Mouse (Mus musculus) frontal cortex, adult 2 months (tissue): ENCODE data around the gene Pcdh8. TPM values are rescaled to one million over a fixed set of nuclear protein-coding genes. Genes with fewer than 3 reads are reported as not detected.
A peak's percentile ranks its signal among the peaks of the same experiment; 100 is the strongest.

Experiments
- DNase-seq, 2 experiments: peaks; one replicate each; pipeline ENCODE4 v3.0.0; 2022; ENCODE audit warnings: low spot score in 1 of 2; ENCODE audit errors: extremely low spot score in 1 of 2
- polyA plus RNA-seq: library from polyadenylated mRNA; depleted of rRNA; stranded (reverse); fragments of >200 nt; gene quantifications from 2 replicates; pipeline ENCODE4 v1.2.3, GENCODE M21; 2012; rRNA removed

Gene Pcdh8
- polyA plus RNA-seq, 1 experiment, result 26.9 TPM

- DNase-seq, result no peak
Observed at GRCm38 (mm10) chr14:79754601-79755222, 16.4 kb downstream of the Pcdh8 start.

GRCm38 (mm10) chr14:79754157-79754556 lies 17.0 kb downstream of the Pcdh8 start:
- no peak for DNase-seq

GRCm38 (mm10) chr14:79753733-79754132 lies 17.4 kb downstream of the Pcdh8 start:
- DNase-seq, result no peak

- DNase-seq, result no peak
Observed at GRCm38 (mm10) chr14:79740515-79740914, 30.6 kb downstream of the Pcdh8 start.

- no peak for DNase-seq
Observed at GRCm38 (mm10) chr14:79738441-79738840, 32.7 kb downstream of the Pcdh8 start.

GRCm38 (mm10) chr14:79737642-79738379 lies 33.3 kb downstream of the Pcdh8 start:
- DNase-seq, result no peak

- DNase-seq, result no peak
Observed at GRCm38 (mm10) chr14:79736781-79737180, 34.3 kb downstream of the Pcdh8 start.

GRCm38 (mm10) chr14:79733501-79733900 lies 37.6 kb downstream of the Pcdh8 start:
- DNase-seq, result no peak

- no peak for DNase-seq
Observed at GRCm38 (mm10) chr14:79728811-79729210, 42.3 kb downstream of the Pcdh8 start.

GRCm38 (mm10) chr14:79724002-79724681 lies 47.0 kb downstream of the Pcdh8 start:
- peak; percentile 14 to 66 for DNase-seq

- no peak for DNase-seq
Observed at GRCm38 (mm10) chr14:79722228-79722627, 48.9 kb downstream of the Pcdh8 start.

Other genes starting within 250 kb of the Pcdh8 start
- gene Sugt1, start 183.6 kb downstream of the Pcdh8 start, polyA plus RNA-seq, result 37.5 and 39.0 TPM in 2 replicates
- gene Cnmd, start 109.1 kb downstream of the Pcdh8 start, polyA plus RNA-seq, result 2.5 and 3.0 TPM in 2 replicates
- gene Olfm4, start 212.8 kb upstream of the Pcdh8 start, polyA plus RNA-seq, result 1.3 and 1.6 TPM in 2 replicates